Mouse (Mus musculus) spleen, postnatal 4 days (tissue): Measurements from ENCODE around the gene Grip1.
A peak's percentile ranks its signal among the peaks of the same experiment; 100 is the strongest.
"Not testable (repeated sequence)": the region's sequence is repeated elsewhere in the genome, so short reads cannot be mapped to it uniquely, and the experiment has no call there.

Experiments used
- DNase-seq, 2 experiments: peaks; one replicate each; pipeline ENCODE4 v3.0.0; 2022; ENCODE audit warnings: low spot score in 2 of 2

Grip1 gene

GRCm38 (mm10) chr10:120044714-120045234 is 591.1 kb downstream of the Grip1 start:
- no peak for DNase-seq

GRCm38 (mm10) chr10:120060579-120061237 is 607.1 kb downstream of the Grip1 start:
- DNase-seq = no peak

GRCm38 (mm10) chr10:120061238-120062130 is 607.9 kb downstream of the Grip1 start:
- no peak for DNase-seq

GRCm38 (mm10) chr10:120064424-120064823 is 610.8 kb downstream of the Grip1 start:
- peak; percentile 41 to 83 for DNase-seq

- no peak for DNase-seq
Observed at GRCm38 (mm10) chr10:120066319-120066718, 612.7 kb downstream of the Grip1 start.

GRCm38 (mm10) chr10:120077850-120078249 is 624.2 kb downstream of the Grip1 start:
- DNase-seq = no peak

GRCm38 (mm10) chr10:120092548-120092947 is 638.9 kb downstream of the Grip1 start:
- peak in 1 of 2 experiments; percentile 10 for DNase-seq

- DNase-seq = no peak
Observed at GRCm38 (mm10) chr10:120095136-120095535, 641.5 kb downstream of the Grip1 start.

- no peak for DNase-seq
Observed at GRCm38 (mm10) chr10:120095716-120096115, 642.1 kb downstream of the Grip1 start.

- no peak for DNase-seq
Observed at GRCm38 (mm10) chr10:120097564-120097963, 643.9 kb downstream of the Grip1 start.

GRCm38 (mm10) chr10:120100806-120101205 is 647.2 kb downstream of the Grip1 start:
- DNase-seq = no peak

GRCm38 (mm10) chr10:120111691-120112319 is 658.2 kb downstream of the Grip1 start:
- DNase-seq = no peak

- peak; percentile 100 for DNase-seq
Observed at GRCm38 (mm10) chr10:120112507-120113396, 659.1 kb downstream of the Grip1 start, which contains the start of gene Helb. TSS of gene Helb (minus strand) at chr10:120112987.

GRCm38 (mm10) chr10:120113482-120113881 is 659.9 kb downstream of the Grip1 start:
- not testable (repeated sequence) for DNase-seq

GRCm38 (mm10) chr10:120113980-120114379 is 660.4 kb downstream of the Grip1 start:
- no peak for DNase-seq

- DNase-seq = no peak
Observed at GRCm38 (mm10) chr10:120114493-120114892, 660.9 kb downstream of the Grip1 start.

- DNase-seq = no peak
Observed at GRCm38 (mm10) chr10:120115249-120115648, 661.6 kb downstream of the Grip1 start.

GRCm38 (mm10) chr10:120123721-120124120 is 670.1 kb downstream of the Grip1 start:
- no peak for DNase-seq

GRCm38 (mm10) chr10:120124801-120125464 is 671.3 kb downstream of the Grip1 start:
- DNase-seq = peak; percentile 79 to 92

- no peak for DNase-seq
Observed at GRCm38 (mm10) chr10:120125465-120125857, 671.8 kb downstream of the Grip1 start.
